Mouse (Mus musculus) intestine, postnatal 0 days (tissue): ENCODE measurements around the gene Phlpp1. TPM values are rescaled to one million over a fixed set of nuclear protein-coding genes. Genes with fewer than 3 reads are reported as not detected.

Source experiments
- ATAC-seq: fragments of 200-750 bp; cut with Nextera tagmentation; 2 replicates; pipeline ENCODE4 v1.8.0; 2017; ENCODE audit warnings: mild to moderate bottlenecking, moderate TSS enrichment, moderate library complexity
- H3K27ac ChIP-seq: fragments of 300-500 bp; sonication (generic); 2 replicates; pipeline ENCODE4 v1.5.1; 2014; ENCODE audit warnings: mild to moderate bottlenecking, low read depth, low read length, moderate library complexity
- H3K27me3 ChIP-seq: fragments of 300-500 bp; sonication (generic); replicated peaks from 2 replicates; pipeline ENCODE4 v1.6.1; 2014; ENCODE audit warnings: low read length, mixed read lengths; ENCODE audit not compliant: control insufficient read depth, insufficient read depth
- H3K36me3 ChIP-seq: fragments of 300-500 bp; sonication (generic); 2 replicates; pipeline ENCODE4 v1.6.1; 2014; ENCODE audit warnings: mild to moderate bottlenecking, moderate library complexity; ENCODE audit not compliant: control insufficient read depth, insufficient read depth
- H3K4me1 ChIP-seq: fragments of 300-500 bp; sonication (generic); replicated peaks from 2 replicates; pipeline ENCODE4 v1.6.1; 2014; ENCODE audit warnings: antibody characterized with exemption, low read length, mixed read lengths; ENCODE audit not compliant: control insufficient read depth, insufficient read depth
- H3K4me2 ChIP-seq: fragments of 300-500 bp; sonication (generic); replicated peaks from 2 replicates; pipeline ENCODE4 v1.6.1; 2014; ENCODE audit warnings: low read depth, mild to moderate bottlenecking, moderate library complexity
- H3K4me3 ChIP-seq: fragments of 300-500 bp; sonication (generic); 2 replicates; pipeline ENCODE4 v1.5.1; 2014; ENCODE audit warnings: low read depth, low read length
- H3K9ac ChIP-seq: fragments of 300-500 bp; sonication (generic); 2 replicates; pipeline ENCODE4 v1.6.1; 2014; ENCODE audit warnings: mild to moderate bottlenecking, low read depth, low read length
- H3K9me3 ChIP-seq: fragments of 300-500 bp; sonication (generic); 2 replicates; pipeline ENCODE4 v1.6.1; 2016; ENCODE audit warnings: mixed run types; ENCODE audit not compliant: control insufficient read depth
- CTCF ChIP-seq: sonication (generic); IDR thresholded peaks from 2 replicates; pipeline ENCODE4 v1.5.1; 2016; ENCODE audit warnings: low read depth, mild to moderate bottlenecking, control low read depth, antibody characterized with exemption, moderate library complexity
- WGBS: fragments of 180-500 bp; shearing (Covaris S2); extraction: QIAGEN DNeasy Blood & Tissue Kit; methylation state at CpG from one replicate; pipeline ENCODE4 v1.1.7; 2014; 5-methylcytosine and 5-hydroxymethylcytosine counted together
- polyA plus RNA-seq: library from polyadenylated mRNA; unstranded; fragments of >200 nt; fragmentation: Nextera tagmentation; extraction: Ambion mirVana; gene quantifications from 2 replicates; pipeline ENCODE4 v1.2.1, GENCODE M21; 2015

Gene Phlpp1
- polyA plus RNA-seq, 1 experiment from 2014 or later = 1.6 TPM

DNA sequence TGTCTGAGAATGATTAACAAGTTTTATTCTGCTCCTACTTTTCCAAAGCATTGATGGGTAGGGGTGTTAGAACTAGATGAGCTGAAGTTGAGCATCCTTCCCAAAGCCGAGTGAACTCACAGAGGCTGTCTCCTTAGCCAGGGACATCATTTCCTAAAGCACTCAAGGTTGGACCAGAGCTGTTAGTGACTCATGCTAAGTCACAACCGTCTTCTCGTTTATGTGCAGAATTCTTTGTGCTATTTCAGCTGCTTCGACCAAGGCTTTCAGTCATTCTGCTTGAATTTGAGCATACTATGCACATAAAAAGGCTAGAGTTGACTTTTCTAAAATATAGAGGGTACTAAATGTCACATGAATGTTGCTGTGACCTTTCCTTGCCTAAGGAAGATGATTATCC, 142.9 kb downstream of the Phlpp1 start:
- no peaks in the 10 kb centered on the region for H3K9me3 ChIP-seq
- H3K4me3 ChIP-seq = no peak overlapping the region
- H3K36me3 ChIP-seq = no peaks in the 10 kb centered on the region
- TF ChIP-seq CTCF = no peak
- ATAC-seq = no peak
- no peak overlapping the region for H3K9ac ChIP-seq
- H3K4me2 ChIP-seq = no peak overlapping the region
- no peak overlapping the region for H3K27ac ChIP-seq
- H3K4me1 ChIP-seq = 0 out of 2 replicates have a peak, but pooled peaks cover 2% of the 10 kb centered on the region
- 78% methylated on average over 4 of the region's 4 CpGs for WGBS
- no peaks in the 10 kb centered on the region for H3K27me3 ChIP-seq

DNA sequence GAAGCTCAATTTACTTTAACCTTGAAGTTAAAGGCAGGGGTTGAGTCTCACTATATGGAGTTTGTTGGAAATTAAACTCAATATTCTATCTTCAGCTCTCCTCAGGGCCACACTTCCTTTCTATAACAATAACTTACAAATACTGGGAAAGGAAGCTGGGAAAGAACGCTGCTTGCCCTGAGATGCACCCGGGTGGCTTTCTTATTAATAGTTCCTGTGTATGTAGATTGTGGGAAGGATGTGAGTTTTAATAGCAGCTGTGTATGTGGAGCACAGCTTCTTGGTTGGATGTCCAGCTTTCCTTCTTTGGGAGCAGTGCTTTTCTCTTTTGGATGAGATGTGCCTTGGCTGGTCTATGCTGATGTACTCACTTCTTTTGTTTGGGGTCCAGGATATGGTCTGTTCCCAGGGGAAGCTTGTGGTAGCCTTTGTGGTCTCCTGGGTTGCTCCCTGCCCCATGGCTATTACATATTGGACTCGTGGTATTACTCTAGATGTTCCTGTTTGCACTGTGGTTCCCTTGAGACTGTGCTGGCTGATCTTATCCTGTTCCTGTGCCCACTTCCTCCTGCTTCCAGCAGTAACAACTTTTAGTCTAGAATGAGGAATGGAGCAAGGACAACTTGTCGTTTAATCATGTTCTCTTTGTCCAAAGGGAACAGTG, 145.2 kb downstream of the Phlpp1 start:
- Histone ChIP-seq H3K4me1 (no peaks in the 10 kb centered on the region), H3K27ac (no peak overlapping the region), H3K9ac (no peak overlapping the region), H3K27me3 (no peaks in the 10 kb centered on the region), H3K4me2 (no peak overlapping the region), H3K4me3 (no peak overlapping the region), H3K9me3 (no peaks in the 10 kb centered on the region), H3K36me3 (no peaks in the 10 kb centered on the region)
- ATAC-seq = no peak
- 59% methylated on average over 4 of the region's 4 CpGs for WGBS
- no peak for TF ChIP-seq CTCF

DNA sequence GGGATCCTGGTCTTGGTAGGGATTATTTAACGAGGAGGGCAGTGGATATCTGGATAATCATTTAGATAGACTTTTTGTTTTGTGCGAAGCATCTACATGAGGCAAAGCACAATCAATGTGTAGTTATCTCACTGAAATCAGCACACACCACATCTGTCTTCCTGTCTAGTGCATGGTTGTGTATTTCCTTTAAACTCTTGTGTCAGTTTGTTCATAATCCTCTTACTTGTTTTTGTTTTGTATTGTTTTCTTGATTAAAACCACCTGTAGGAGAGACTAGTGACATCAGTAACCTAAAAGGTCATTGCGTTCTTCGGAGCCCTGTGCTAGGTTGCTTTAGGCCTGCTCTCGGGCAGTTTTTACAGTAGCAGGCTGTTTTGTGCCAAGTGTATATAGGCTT, 146.8 kb downstream of the Phlpp1 start:
- no peak for ATAC-seq
- Histone ChIP-seq H3K27me3 (no peaks in the 10 kb centered on the region), H3K9me3 (no peaks in the 10 kb centered on the region), H3K9ac (no peak overlapping the region), H3K4me3 (no peak overlapping the region), H3K4me1 (no peaks in the 10 kb centered on the region), H3K4me2 (no peak overlapping the region), H3K27ac (no peak overlapping the region), H3K36me3 (no peaks in the 10 kb centered on the region)
- TF ChIP-seq CTCF = no peak
- 82% methylated on average over 5 of the region's 5 CpGs for WGBS

DNA sequence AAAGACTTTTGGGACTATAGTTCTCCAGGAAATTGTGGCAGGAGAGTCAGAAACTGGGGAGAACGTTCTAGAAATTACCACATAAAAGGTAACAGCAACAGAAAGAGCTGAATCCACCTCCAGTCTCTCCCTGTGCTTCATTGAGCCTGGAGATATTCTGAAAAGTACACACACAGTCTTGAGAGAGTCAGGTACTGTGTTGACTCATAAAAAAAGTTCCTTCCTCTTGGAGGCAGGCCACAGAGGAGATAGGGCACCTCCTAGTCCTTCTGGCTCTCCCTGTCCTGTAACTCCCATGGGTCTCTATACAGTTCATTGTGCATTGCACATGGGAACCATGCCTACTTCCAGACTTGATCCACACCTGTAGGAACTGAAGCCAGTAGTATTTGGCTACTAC, 149.0 kb downstream of the Phlpp1 start:
- Histone ChIP-seq H3K27ac (no peak overlapping the region), H3K9me3 (no peaks in the 10 kb centered on the region), H3K4me2 (no peak overlapping the region), H3K4me1 (no peaks in the 10 kb centered on the region), H3K9ac (no peak overlapping the region), H3K4me3 (no peak overlapping the region), H3K27me3 (no peaks in the 10 kb centered on the region), H3K36me3 (no peaks in the 10 kb centered on the region)
- 88% methylated on average over 1 of the region's 1 CpGs for WGBS
- no peak for ATAC-seq
- no peak for TF ChIP-seq CTCF

DNA sequence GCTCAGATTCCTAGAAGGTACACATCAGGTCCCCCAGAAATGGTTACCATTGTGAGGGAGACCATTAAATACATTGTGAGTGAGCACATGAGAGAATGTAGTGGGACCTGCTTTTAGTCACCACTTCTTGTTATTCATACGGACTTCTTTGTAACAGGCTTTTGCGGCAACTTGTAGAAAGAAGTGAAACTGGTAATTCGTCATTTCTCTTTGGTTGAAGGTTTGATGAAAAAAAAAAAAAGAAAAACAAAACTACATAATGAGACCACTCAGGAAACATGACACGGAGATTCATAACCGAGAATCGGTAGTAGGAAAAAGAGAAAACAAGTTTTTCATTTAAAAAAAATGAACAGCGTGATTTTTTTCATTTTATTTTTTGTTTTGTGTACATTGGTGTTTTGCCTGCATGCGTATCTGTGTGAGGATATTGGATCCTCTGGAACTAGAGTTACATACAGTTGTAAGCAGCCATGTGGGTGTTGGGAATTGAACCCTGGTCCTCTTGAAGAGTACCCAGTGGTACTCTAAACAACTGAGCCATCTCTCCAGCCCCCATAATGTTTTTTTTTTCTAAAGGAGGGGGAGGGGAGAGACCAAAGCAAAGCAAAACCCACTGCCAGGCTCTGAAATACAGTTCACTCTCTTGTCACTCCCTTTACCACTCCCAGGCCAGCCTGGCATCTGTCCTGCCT, 150.0 kb downstream of the Phlpp1 start:
- no peak for ATAC-seq
- H3K9me3 ChIP-seq = no peaks in the 10 kb centered on the region
- no peak overlapping the region for H3K4me2 ChIP-seq
- WGBS = 89% methylated on average over 8 of the region's 8 CpGs
- no peaks in the 10 kb centered on the region for H3K27me3 ChIP-seq
- H3K36me3 ChIP-seq = no peaks in the 10 kb centered on the region
- H3K4me1 ChIP-seq = no peaks in the 10 kb centered on the region
- no peak overlapping the region for H3K9ac ChIP-seq
- no peak for TF ChIP-seq CTCF
- no peak overlapping the region for H3K27ac ChIP-seq
- H3K4me3 ChIP-seq = no peak overlapping the region

DNA sequence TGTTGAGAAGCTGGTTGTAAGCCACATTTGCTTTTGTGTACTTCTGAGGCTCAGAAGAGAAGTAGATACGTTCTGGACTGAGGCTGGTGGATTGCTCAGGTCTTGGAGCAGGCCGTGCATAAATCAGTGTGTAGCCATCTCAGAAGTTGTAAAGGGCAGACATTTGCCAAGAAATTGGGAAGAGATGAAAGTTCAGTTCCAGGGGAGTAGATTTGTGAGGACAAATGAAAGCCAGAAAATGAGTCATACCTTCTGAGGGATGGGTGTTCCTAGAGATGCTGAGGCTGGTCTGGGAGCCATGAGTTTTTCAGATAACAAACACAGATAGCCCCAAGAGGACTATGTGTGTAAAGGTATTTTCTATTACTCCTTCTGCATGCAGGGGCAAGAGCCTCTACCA, 155.1 kb downstream of the Phlpp1 start:
- no peaks in the 10 kb centered on the region for H3K9me3 ChIP-seq
- no peak for TF ChIP-seq CTCF
- ATAC-seq = no peak
- H3K27ac ChIP-seq = no peak overlapping the region
- no peaks in the 10 kb centered on the region for H3K4me1 ChIP-seq
- H3K27me3 ChIP-seq = no peaks in the 10 kb centered on the region
- WGBS = 33% methylated on average over 2 of the region's 2 CpGs
- no peak overlapping the region for H3K4me3 ChIP-seq
- H3K36me3 ChIP-seq = no peaks in the 10 kb centered on the region
- H3K9ac ChIP-seq = no peak overlapping the region
- no peak overlapping the region for H3K4me2 ChIP-seq
